In genomic region chr5:3260289-3260688, GRCm38 (mm10) we compare ENCODE assay signal across 26 mouse cellular contexts.
DNase-seq lines count a peak whose midpoint lies in the region; ATAC-seq and TF ChIP-seq lines count a peak whose summit lies in the region.
"Had no signal": no experiment of that assay in that cellular context is flagged by ENCODE, and none has a peak within 500 bp of the region (broad histone marks: within the 10 kb centered on the region; RNA-seq: fewer than 3 reads in every experiment).

No protein-coding gene starts in this region.

- H3K27ac ChIP-seq in forebrain, embryonic 16.5 days (ENCODE audit: low read length): no peak overlapping the region
- H3K27ac ChIP-seq in forebrain, embryonic 15.5 days (replicated peaks): no peak overlapping the region
- H3K27ac ChIP-seq: embryonic facial prominence, embryonic 13.5 days; embryonic facial prominence, embryonic 15.5 days; forebrain, embryonic 10.5 days; forebrain, embryonic 12.5 days; gastrocnemius, adult 2 months had no signal

- no peak overlapping the region for H3K9ac ChIP-seq in forebrain, embryonic 16.5 days (replicated peaks; ENCODE audit: low read depth, low read length)
- H3K9ac ChIP-seq in forebrain, embryonic 15.5 days (replicated peaks): no peak overlapping the region
- H3K9ac ChIP-seq: embryonic facial prominence, embryonic 13.5 days; embryonic facial prominence, embryonic 15.5 days; forebrain, embryonic 12.5 days had no signal

- peak; percentile 36; the same call in 1 of the 2 replicates for ATAC-seq in forebrain, embryonic 16.5 days
- ATAC-seq in forebrain, embryonic 15.5 days (replicated peaks): no peak
- peak; percentile 62; the same call in 1 of the 2 replicates for ATAC-seq in frontal cortex, adult (ENCODE audit: low TSS enrichment)
- ATAC-seq: CD4-positive, CD25-positive, alpha-beta regulatory T cell, adult 4 months had no signal

- no peak overlapping the region for H3K4me2 ChIP-seq in forebrain, embryonic 16.5 days (ENCODE audit: low read length)
- no peak overlapping the region for H3K4me2 ChIP-seq in forebrain, embryonic 15.5 days (replicated peaks)
- H3K4me2 ChIP-seq: embryonic facial prominence, embryonic 13.5 days; embryonic facial prominence, embryonic 15.5 days; forebrain, embryonic 12.5 days had no signal

- 85% methylated on average over 1 of the region's 1 CpGs for WGBS in forebrain, embryonic 16.5 days
- WGBS in forebrain, embryonic 15.5 days: 77% methylated on average over 1 of the region's 1 CpGs

- H3K27me3 ChIP-seq in forebrain, embryonic 16.5 days (replicated peaks; ENCODE audit: control insufficient read depth, insufficient read depth, low read length): no peaks in the 10 kb centered on the region
- H3K27me3 ChIP-seq in forebrain, embryonic 15.5 days: no peaks in the 10 kb centered on the region
- H3K27me3 ChIP-seq: CH12.LX; embryonic facial prominence, embryonic 13.5 days; embryonic facial prominence, embryonic 15.5 days; forebrain, embryonic 12.5 days had no signal

- H3K9me3 ChIP-seq in forebrain, embryonic 16.5 days (ENCODE audit: control insufficient read depth, low read length): no peaks in the 10 kb centered on the region
- H3K9me3 ChIP-seq in forebrain, embryonic 15.5 days: no peaks in the 10 kb centered on the region
- H3K9me3 ChIP-seq: embryonic facial prominence, embryonic 13.5 days; embryonic facial prominence, embryonic 15.5 days; forebrain, embryonic 10.5 days; forebrain, embryonic 12.5 days; G1E had no signal

- TF ChIP-seq CTCF in brain, embryonic 14.5 days (IDR thresholded peaks at IDR 0.05; ENCODE audit: borderline replicate concordance, extremely low read depth, insufficient read depth, insufficient read length): no peak

- H3K36me3 ChIP-seq in forebrain, embryonic 16.5 days (ENCODE audit: control insufficient read depth, insufficient read depth): no peaks in the 10 kb centered on the region
- no peaks in the 10 kb centered on the region for H3K36me3 ChIP-seq in forebrain, embryonic 15.5 days
- H3K36me3 ChIP-seq: embryonic facial prominence, embryonic 13.5 days; embryonic facial prominence, embryonic 15.5 days; forebrain, embryonic 10.5 days; forebrain, embryonic 12.5 days; G1E had no signal

- DNase-seq in frontal cortex, postnatal 14 days (ENCODE audit: low spot score in 2 of 2): no peak
- DNase-seq in brain, embryonic 14.5 days (ENCODE audit: low read depth): peak; percentile 6
- DNase-seq in telencephalon, adult 2 months (ENCODE audit: low read depth, low spot score): peak; percentile 44
- no peak for DNase-seq in adipocyte (ENCODE audit: low spot score)
- DNase-seq in cerebellum, postnatal 14 days: no peak
- DNase-seq: adrenal gland, adult 8-10 months; adrenal gland, postnatal 25 days; B cell, adult 2 months; cerebellum, adult 11-12 months; cerebellum, adult 2 months; cerebellum, adult 9-10 months; cerebellum, postnatal 10 days; cerebellum, postnatal 36 days; embryo, embryonic 11 days; gastrocnemius, adult 2 months had no signal

- no peak overlapping the region for H3K4me3 ChIP-seq in forebrain, embryonic 16.5 days (replicated peaks; ENCODE audit: low read length)
- H3K4me3 ChIP-seq in forebrain, embryonic 15.5 days: no peak overlapping the region
- H3K4me3 ChIP-seq: embryonic facial prominence, embryonic 13.5 days; embryonic facial prominence, embryonic 15.5 days; erythroblast, embryonic 14.5 days; forebrain, embryonic 10.5 days; forebrain, embryonic 12.5 days; gastrocnemius, adult 2 months had no signal

- no peak for TF ChIP-seq POLR2A in brain, embryonic 14.5 days (IDR thresholded peaks at IDR 0.05; ENCODE audit: borderline replicate concordance, extremely low read depth, insufficient read depth, insufficient read length, poor library complexity, severe bottlenecking)

- no peaks in the 10 kb centered on the region for H3K4me1 ChIP-seq in forebrain, embryonic 16.5 days (replicated peaks; ENCODE audit: control insufficient read depth, insufficient read depth, low read length)
- no peaks in the 10 kb centered on the region for H3K4me1 ChIP-seq in forebrain, embryonic 15.5 days
- H3K4me1 ChIP-seq: embryonic facial prominence, embryonic 13.5 days; embryonic facial prominence, embryonic 15.5 days; forebrain, embryonic 10.5 days; forebrain, embryonic 12.5 days had no signal

Comparison
In these comparisons a context has a peak if more than half of its experiments do, and no peak if none do; other contexts are left out.
1. DNase-seq: peak in brain, embryonic 14.5 days (single experiment) and telencephalon, adult 2 months (single experiment); none in frontal cortex, postnatal 14 days (0 of 2), adipocyte (single experiment) and cerebellum, postnatal 14 days (0 of 2).